Mouse (Mus musculus) forebrain, embryonic 11.5 days (tissue): ENCODE data around the gene Hs3st6. TPM values are rescaled to one million over a fixed set of nuclear protein-coding genes. Genes with fewer than 3 reads are reported as not detected.

Experiments
- ATAC-seq: fragments of 200-750 bp; cut with Nextera tagmentation; replicated peaks from 2 replicates; pipeline ENCODE4 v1.8.0; 2017; ENCODE audit warnings: moderate TSS enrichment; ENCODE audit not compliant: low FRiP score
- DNase-seq: peaks from one replicate; pipeline ENCODE4 v3.0.0-alpha.2; 2017; ENCODE audit warnings: low spot score
- H3K27ac ChIP-seq: fragments of 300-500 bp; sonication (generic); 2 replicates; pipeline ENCODE4 v1.5.1; 2014; ENCODE audit warnings: low read depth, low read length
- H3K27me3 ChIP-seq: fragments of 300-500 bp; sonication (generic); 2 replicates; pipeline ENCODE4 v1.6.1; 2014; ENCODE audit warnings: mild to moderate bottlenecking, low read length, mixed read lengths; ENCODE audit not compliant: control insufficient read depth, insufficient read depth
- H3K36me3 ChIP-seq: fragments of 300-500 bp; sonication (generic); 2 replicates; pipeline ENCODE4 v1.6.1; 2014; ENCODE audit warnings: mild to moderate bottlenecking, low read length, moderate library complexity, mixed read lengths; ENCODE audit not compliant: control insufficient read depth, insufficient read depth
- H3K4me1 ChIP-seq: fragments of 300-500 bp; sonication (generic); replicated peaks from 2 replicates; pipeline ENCODE4 v1.6.1; 2014; ENCODE audit warnings: low read length, mixed read lengths; ENCODE audit not compliant: control insufficient read depth, insufficient read depth
- H3K4me2 ChIP-seq: fragments of 300-500 bp; sonication (generic); 2 replicates; pipeline ENCODE4 v1.6.1; 2014; ENCODE audit warnings: low read depth, mild to moderate bottlenecking, low read length, moderate library complexity, mixed read lengths; ENCODE audit not compliant: severe bottlenecking
- H3K4me3 ChIP-seq: fragments of 300-500 bp; sonication (generic); 2 replicates; pipeline ENCODE4 v1.5.1; 2014; ENCODE audit warnings: low read depth, low read length
- H3K9ac ChIP-seq: fragments of 300-500 bp; sonication (generic); 2 replicates; pipeline ENCODE4 v1.6.1; 2014; ENCODE audit warnings: low read length
- H3K9me3 ChIP-seq: fragments of 300-500 bp; sonication (generic); 2 replicates; pipeline ENCODE4 v1.6.1; 2016; ENCODE audit warnings: low read length, mixed read lengths; ENCODE audit not compliant: control insufficient read depth
- WGBS: fragments of 180-500 bp; shearing (Covaris S2); extraction: QIAGEN DNeasy Blood & Tissue Kit; methylation state at CpG from one replicate; pipeline ENCODE4 v1.1.7; 2014; 5-methylcytosine and 5-hydroxymethylcytosine counted together
- polyA plus RNA-seq: library from polyadenylated mRNA; unstranded; fragments of >200 nt; fragmentation: Nextera tagmentation; extraction: Ambion mirVana; gene quantifications from 2 replicates; pipeline ENCODE4 v1.2.1, GENCODE M21; 2014

The Hs3st6 gene
- 0.21 and 0.51 TPM in 2 replicates for polyA plus RNA-seq

- peaks cover 12% of the 10 kb centered on the region for H3K4me1 ChIP-seq
- no peaks in the 10 kb centered on the region for H3K9me3 ChIP-seq
- peak within 1 kb of the TSS; percentile 47 for H3K9ac ChIP-seq
- H3K4me2 ChIP-seq = peak within 1 kb of the TSS; percentile 96
- WGBS = under 1% methylated on average over 62 of the region's 82 CpGs
- H3K4me3 ChIP-seq = peak within 1 kb of the TSS; percentile 46
- H3K36me3 ChIP-seq = no peaks in the 10 kb centered on the region
- ATAC-seq = peak; percentile 83
- DNase-seq = peak; percentile 81
- H3K27ac ChIP-seq = no peak within 1 kb of the TSS
- peaks cover 51% of the 10 kb centered on the region for H3K27me3 ChIP-seq
Observed at GRCm38 (mm10) chr17:24752415-24753394, at the start of gene Hs3st6. TSS of gene Hs3st6 (plus strand) at chr17:24752988.

GRCm38 (mm10) chr17:24705821-24706220 is 47.0 kb upstream of the Hs3st6 start:
- 97% methylated on average over 3 of the region's 3 CpGs for WGBS
- Histone ChIP-seq H3K4me2 (no peak overlapping the region), H3K4me3 (no peak overlapping the region), H3K36me3 (peaks cover 2% of the 10 kb centered on the region; the same call in 1 of the 2 replicates), H3K9ac (no peak overlapping the region), H3K27ac (no peak overlapping the region), H3K4me1 (no peaks in the 10 kb centered on the region), H3K9me3 (no peaks in the 10 kb centered on the region), H3K27me3 (no peaks in the 10 kb centered on the region)
- DNase-seq = no peak
- ATAC-seq = no peak

GRCm38 (mm10) chr17:24706982-24707800 is 45.6 kb upstream of the Hs3st6 start, which contains the start of gene Tbl3:
TSS of gene Tbl3 (minus strand) at chr17:24707660.
- Histone ChIP-seq H3K36me3 (no peaks in the 10 kb centered on the region; the same call in 1 of the 2 replicates), H3K9ac (peak within 1 kb of the TSS; percentile 50), H3K4me1 (no peaks in the 10 kb centered on the region), H3K4me2 (peak within 1 kb of the TSS; percentile 71), H3K4me3 (peak within 1 kb of the TSS; percentile 45), H3K27me3 (no peaks in the 10 kb centered on the region), H3K27ac (0 out of 2 replicates have a peak within 1 kb of the TSS, but pooled peaks have one; percentile 0), H3K9me3 (no peaks in the 10 kb centered on the region)
- ATAC-seq (peak; percentile 87), DNase-seq (peak; percentile 96)
- 5% methylated on average over 32 of the region's 32 CpGs for WGBS

GRCm38 (mm10) chr17:24707801-24708425 is 44.9 kb upstream of the Hs3st6 start:
- peak overlapping the region; percentile 50 for H3K9ac ChIP-seq
- no peaks in the 10 kb centered on the region for H3K4me1 ChIP-seq
- WGBS = 6% methylated on average over 24 of the region's 24 CpGs
- peak overlapping the region; percentile 71 for H3K4me2 ChIP-seq
- no peaks in the 10 kb centered on the region for H3K9me3 ChIP-seq
- no peaks in the 10 kb centered on the region for H3K27me3 ChIP-seq
- no peak overlapping the region for H3K27ac ChIP-seq
- H3K4me3 ChIP-seq = peak overlapping the region; percentile 45
- DNase-seq (no peak), ATAC-seq (peak; percentile 64)
- no peaks in the 10 kb centered on the region; the same call in 1 of the 2 replicates for H3K36me3 ChIP-seq

GRCm38 (mm10) chr17:24708646-24709045 is 44.1 kb upstream of the Hs3st6 start:
- no peak overlapping the region for H3K4me2 ChIP-seq
- H3K36me3 ChIP-seq = no peaks in the 10 kb centered on the region; the same call in 1 of the 2 replicates
- no peaks in the 10 kb centered on the region for H3K27me3 ChIP-seq
- H3K4me1 ChIP-seq = no peaks in the 10 kb centered on the region
- DNase-seq = no peak
- WGBS = 35% methylated on average over 2 of the region's 2 CpGs
- no peak overlapping the region for H3K4me3 ChIP-seq
- H3K27ac ChIP-seq = no peak overlapping the region
- ATAC-seq = no peak
- H3K9ac ChIP-seq = no peak overlapping the region
- no peaks in the 10 kb centered on the region for H3K9me3 ChIP-seq

- DNase-seq (no peak), ATAC-seq (no peak)
- 43% methylated on average over 6 of the region's 6 CpGs for WGBS
- no peak overlapping the region for H3K4me2 ChIP-seq
- no peaks in the 10 kb centered on the region; the same call in 1 of the 2 replicates for H3K4me1 ChIP-seq
- no peaks in the 10 kb centered on the region for H3K27me3 ChIP-seq
- no peaks in the 10 kb centered on the region for H3K9me3 ChIP-seq
- H3K27ac ChIP-seq = no peak overlapping the region
- H3K36me3 ChIP-seq = no peaks in the 10 kb centered on the region
- H3K9ac ChIP-seq = no peak overlapping the region
- H3K4me3 ChIP-seq = no peak overlapping the region
Observed at GRCm38 (mm10) chr17:24715556-24715955, 37.2 kb upstream of the Hs3st6 start.

- H3K9me3 ChIP-seq = no peaks in the 10 kb centered on the region
- no peak for ATAC-seq
- H3K36me3 ChIP-seq = peaks cover under 1% of the 10 kb centered on the region
- DNase-seq = peak; percentile 52
- H3K27ac ChIP-seq = no peak overlapping the region
- WGBS = 95% methylated on average over 15 of the region's 15 CpGs
- no peaks in the 10 kb centered on the region for H3K27me3 ChIP-seq
- no peak overlapping the region for H3K4me2 ChIP-seq
- no peak overlapping the region for H3K4me3 ChIP-seq
- H3K4me1 ChIP-seq = peaks cover under 1% of the 10 kb centered on the region
- H3K9ac ChIP-seq = no peak overlapping the region
Observed at GRCm38 (mm10) chr17:24716166-24716682, 36.6 kb upstream of the Hs3st6 start.

GRCm38 (mm10) chr17:24717943-24718342 is 34.8 kb upstream of the Hs3st6 start, which contains the start of the genes Rnf151 and Rps2:
TSS of gene Rnf151 (minus strand) at chr17:24718063.
TSS of gene Rps2 (plus strand) at chr17:24718116.
- H3K4me3 ChIP-seq = peak within 1 kb of the TSS; percentile 61
- 84% methylated on average over 4 of the region's 4 CpGs for WGBS
- no peaks in the 10 kb centered on the region for H3K27me3 ChIP-seq
- DNase-seq (no peak), ATAC-seq (no peak)
- H3K36me3 ChIP-seq = peaks cover 3% of the 10 kb centered on the region
- no peaks in the 10 kb centered on the region for H3K9me3 ChIP-seq
- no peak within 1 kb of the TSS; the same call in 1 of the 2 replicates for H3K27ac ChIP-seq
- peaks cover 7% of the 10 kb centered on the region for H3K4me1 ChIP-seq
- peak within 1 kb of the TSS; percentile 57 for H3K4me2 ChIP-seq
- H3K9ac ChIP-seq = no peak within 1 kb of the TSS
